Mouse (Mus musculus) thymus, postnatal 14 days (tissue): ENCODE measurements around the gene Pds5b.
A peak's percentile ranks its signal among the peaks of the same experiment; 100 is the strongest.
"Not testable (repeated sequence)": the region's sequence is repeated elsewhere in the genome, so short reads cannot be mapped to it uniquely, and the experiment has no call there.

ENCODE experiments used
- DNase-seq: peaks from one replicate; pipeline ENCODE4 v3.0.0; 2021

The Pds5b gene

DNA sequence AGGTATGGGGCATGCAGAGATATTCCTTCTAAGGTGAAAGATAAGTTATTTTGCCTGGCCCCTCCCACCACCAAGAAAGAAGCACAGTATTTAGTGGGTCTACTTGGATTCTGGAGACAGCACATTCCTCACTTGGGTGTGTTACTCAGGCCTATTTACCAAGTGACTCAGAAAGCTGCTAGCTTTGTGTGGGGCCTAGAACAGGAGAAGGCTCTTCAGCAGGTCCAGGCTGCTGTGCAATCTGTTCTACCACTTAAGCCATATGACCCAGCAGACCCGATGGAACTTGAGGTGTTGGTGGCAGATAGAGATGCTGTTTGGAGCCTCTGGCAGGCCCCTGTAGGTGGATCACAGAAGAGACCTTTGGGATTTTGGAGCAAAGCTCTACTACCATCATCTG, 33.1 kb downstream of the Pds5b start:
- not testable (repeated sequence) for DNase-seq

GRCm38 (mm10) chr5:150707181-150707580, 33.6 kb downstream of the Pds5b start:
- not testable (repeated sequence) for DNase-seq

- no peak for DNase-seq
These were observed 38.0 kb downstream of the Pds5b start for GRCm38 (mm10) chr5:150711503-150711902.

GRCm38 (mm10) chr5:150713431-150713830, 39.9 kb downstream of the Pds5b start:
- DNase-seq, result no peak

DNA sequence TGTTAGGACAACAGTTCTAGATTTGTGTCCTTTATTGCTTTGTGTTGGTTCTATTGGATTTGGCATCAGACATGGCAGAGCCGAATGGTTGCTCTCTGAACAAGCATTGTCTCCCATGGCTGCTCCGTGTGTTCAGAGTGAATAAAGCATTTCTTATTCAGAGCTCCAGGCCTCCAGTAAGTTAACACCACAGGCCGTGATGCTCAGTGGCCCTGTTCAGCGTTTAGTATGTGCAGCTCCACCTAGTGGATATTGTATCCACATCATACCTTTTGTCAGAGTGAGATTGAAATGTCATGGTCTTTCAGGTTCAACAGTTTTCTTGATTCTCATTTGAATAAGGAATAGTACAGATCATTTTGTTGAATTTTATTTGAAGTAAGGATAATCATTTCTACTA, 44.2 kb downstream of the Pds5b start:
- peak; percentile 44 for DNase-seq

DNA sequence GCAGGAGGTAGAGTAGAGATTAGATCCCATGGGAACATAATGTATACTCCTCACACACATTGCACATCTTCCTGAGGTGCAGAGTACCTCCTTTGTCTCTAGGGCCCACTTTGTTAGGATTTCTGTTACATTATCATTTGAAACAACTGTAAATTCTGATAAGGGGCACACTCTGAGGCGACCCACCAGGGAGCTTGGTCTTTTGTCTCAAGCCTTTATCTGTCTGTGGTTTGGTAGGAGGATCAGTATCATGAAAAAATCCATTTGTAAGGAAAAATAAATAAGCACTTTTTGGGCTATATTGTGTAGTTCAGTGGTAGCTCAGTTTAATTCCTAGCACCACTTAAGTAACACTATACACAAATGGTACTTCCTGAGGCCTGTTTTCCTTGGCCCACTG, 51.1 kb downstream of the Pds5b start:
- no peak for DNase-seq

GRCm38 (mm10) chr5:150737028-150737427, 63.5 kb downstream of the Pds5b start:
- not testable (repeated sequence) for DNase-seq

GRCm38 (mm10) chr5:150739311-150739710, 65.8 kb downstream of the Pds5b start:
- DNase-seq, result no peak

GRCm38 (mm10) chr5:150740597-150740996, 67.1 kb downstream of the Pds5b start:
- DNase-seq, result no peak

GRCm38 (mm10) chr5:150756623-150757022, 83.1 kb downstream of the Pds5b start:
- no peak for DNase-seq

- DNase-seq, result no peak
These were observed 98.9 kb downstream of the Pds5b start for GRCm38 (mm10) chr5:150772403-150772802.

- no peak for DNase-seq
These were observed 99.5 kb downstream of the Pds5b start for GRCm38 (mm10) chr5:150773083-150773482.

DNA sequence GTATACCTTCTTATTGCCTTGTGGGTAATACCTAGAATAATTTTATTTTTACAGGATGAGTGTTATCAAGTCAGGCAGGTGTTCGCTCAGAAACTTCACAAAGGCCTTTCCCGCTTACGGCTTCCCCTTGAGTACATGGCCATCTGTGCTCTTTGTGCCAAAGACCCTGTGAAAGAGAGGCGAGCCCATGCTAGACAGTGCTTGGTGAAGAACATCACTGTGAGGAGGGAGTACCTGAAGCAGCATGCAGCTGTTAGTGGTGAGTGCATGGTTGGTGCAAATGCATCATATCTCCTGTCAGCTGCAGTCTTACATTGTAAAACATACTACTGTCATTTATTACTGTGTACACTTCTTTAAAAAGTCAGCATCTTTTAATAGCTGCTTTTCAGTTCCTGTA, 114.7 kb downstream of the Pds5b start:
- no peak for DNase-seq

- no peak for DNase-seq
These were observed 115.5 kb downstream of the Pds5b start for GRCm38 (mm10) chr5:150789039-150789438.

DNA sequence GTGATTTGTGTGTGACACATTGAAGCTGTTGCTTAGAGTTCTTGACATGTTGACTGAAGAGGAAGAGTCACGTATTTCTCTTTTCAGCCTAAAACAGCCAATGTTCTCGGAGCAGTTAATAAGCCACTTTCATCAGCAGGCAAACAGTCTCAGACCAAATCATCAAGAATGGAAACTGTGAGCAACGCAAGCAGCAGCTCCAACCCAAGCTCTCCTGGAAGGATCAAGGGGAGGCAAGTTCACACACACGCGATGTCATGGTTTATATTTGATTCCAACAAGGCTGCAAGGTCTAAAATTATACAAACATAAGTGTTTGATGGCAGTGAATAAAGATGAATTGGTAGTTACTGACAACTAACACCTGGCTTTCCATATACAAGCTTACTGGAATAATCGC, 120.6 kb downstream of the Pds5b start:
- DNase-seq, result no peak

DNA sequence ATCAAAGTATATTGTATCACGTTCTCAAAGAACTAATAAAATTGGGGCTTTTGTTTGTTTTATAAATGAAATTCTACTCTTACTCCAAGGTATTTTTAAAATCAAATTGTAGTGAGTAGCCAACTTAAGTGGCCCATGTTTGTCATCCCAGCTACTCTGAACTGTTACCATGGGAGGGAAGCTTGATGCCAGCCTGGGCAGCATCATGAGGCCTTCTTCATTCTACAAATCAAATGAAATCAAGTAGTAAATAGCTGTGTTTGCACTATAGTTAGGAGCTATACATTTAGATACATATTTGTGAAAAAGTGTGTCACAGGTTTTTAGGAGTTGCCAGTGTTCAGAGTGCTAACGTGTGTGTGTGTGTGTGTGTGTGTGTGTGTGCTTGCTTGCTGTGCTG, 126.5 kb downstream of the Pds5b start:
- DNase-seq, result no peak

GRCm38 (mm10) chr5:150814111-150814990, 140.8 kb downstream of the Pds5b start:
- no peak for DNase-seq

DNA sequence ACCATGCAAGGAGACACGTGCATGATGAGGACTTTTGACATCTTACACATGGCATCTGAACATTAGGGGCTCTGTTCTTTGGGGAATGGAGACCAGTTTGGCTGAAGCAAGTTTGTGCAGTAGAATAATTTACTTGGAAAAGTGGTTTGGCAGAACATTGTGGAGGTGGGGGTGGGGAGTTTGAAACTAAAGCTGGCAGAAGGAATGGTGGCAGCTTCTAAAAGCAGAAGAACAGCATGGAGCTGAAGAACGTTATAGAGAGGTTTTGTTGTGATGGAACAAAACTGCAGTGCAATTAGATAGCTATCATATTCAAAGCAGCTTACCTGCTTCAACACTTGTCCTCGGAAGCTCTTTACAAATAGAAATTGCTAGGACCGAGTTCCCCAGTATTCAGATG, 141.9 kb downstream of the Pds5b start:
- no peak for DNase-seq

DNA sequence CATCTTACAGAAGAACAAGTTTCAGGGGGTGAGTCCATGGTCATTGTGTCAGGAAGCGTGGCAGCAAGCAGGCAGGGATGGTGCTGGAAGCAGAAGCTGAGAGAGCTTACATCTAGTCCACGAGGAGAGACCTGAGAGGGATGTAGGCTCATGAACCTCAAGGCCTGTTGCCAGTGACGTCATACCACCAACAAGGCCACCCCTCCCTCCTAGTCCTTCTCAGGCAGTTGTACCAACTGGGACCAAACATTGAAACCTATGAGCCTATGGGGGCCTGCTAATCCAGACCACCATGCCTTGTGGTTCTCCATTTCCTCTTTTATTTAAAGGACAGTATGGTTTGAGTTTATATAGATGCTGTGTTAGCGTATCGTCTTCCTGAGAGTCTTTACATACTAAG, 143.2 kb downstream of the Pds5b start:
- DNase-seq, result no peak

- DNase-seq, result no peak
These were observed 144.5 kb downstream of the Pds5b start for GRCm38 (mm10) chr5:150818041-150818440.

- DNase-seq, result no peak
These were observed 145.3 kb downstream of the Pds5b start for GRCm38 (mm10) chr5:150818886-150819285.

- no peak for DNase-seq
These were observed 146.0 kb downstream of the Pds5b start for GRCm38 (mm10) chr5:150819520-150819919.

DNA sequence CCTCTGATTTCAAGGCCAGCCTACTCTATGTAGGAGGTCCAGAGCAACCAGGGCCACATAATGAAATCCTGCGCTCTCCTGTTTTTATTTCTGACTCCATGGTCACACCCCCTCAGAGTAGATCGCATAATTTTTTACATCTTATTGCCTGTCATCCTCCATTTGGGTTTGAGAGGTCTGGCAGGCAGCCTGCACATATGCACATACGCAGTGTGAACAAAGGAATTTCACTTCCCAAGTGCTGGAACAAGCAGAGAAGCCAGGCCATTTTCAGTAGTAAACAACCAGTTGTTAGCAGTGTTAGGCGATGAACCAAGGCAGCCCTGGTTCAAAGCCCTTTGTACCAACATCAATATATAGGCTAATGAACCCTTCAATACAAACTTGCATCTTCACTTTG, 147.6 kb downstream of the Pds5b start:
- DNase-seq, result no peak

- no peak for DNase-seq
These were observed 149.2 kb downstream of the Pds5b start for GRCm38 (mm10) chr5:150822781-150823180.

GRCm38 (mm10) chr5:150823361-150823760, 149.8 kb downstream of the Pds5b start:
- no peak for DNase-seq
